Mouse (Mus musculus): ENCODE measurements around the gene Shisal2a.
"Not testable (repeated sequence)": the region's sequence is repeated elsewhere in the genome, so short reads cannot be mapped to it uniquely, and the experiment has no call there.

Gene Shisal2a

GRCm38 (mm10) chr4:108372166-108372565 lies 11.0 kb downstream of the Shisal2a start:
- no peak for DNase-seq (ENCODE audit: low read depth, low spot score)

DNA sequence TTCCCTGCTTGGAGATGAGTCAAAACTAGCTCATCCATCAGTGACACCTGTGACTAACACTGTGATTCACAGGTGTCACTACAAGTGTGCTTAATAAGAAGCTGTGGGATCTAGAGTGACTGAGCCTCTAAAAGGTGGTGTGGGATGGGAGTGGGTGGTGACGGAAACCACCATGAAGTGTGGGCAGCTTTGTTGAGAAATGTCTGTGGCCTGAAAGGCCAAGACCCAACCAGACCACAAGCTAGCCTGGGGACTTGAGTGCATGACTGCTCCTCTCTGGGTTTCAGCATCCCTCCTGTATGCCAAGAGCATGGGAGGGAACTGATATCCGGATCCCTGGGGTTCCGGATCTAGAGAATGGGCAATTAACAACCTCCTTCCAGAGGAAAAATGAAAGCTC lies 11.7 kb downstream of the Shisal2a start:
- no peak for DNase-seq (ENCODE audit: low read depth, low spot score)

DNA sequence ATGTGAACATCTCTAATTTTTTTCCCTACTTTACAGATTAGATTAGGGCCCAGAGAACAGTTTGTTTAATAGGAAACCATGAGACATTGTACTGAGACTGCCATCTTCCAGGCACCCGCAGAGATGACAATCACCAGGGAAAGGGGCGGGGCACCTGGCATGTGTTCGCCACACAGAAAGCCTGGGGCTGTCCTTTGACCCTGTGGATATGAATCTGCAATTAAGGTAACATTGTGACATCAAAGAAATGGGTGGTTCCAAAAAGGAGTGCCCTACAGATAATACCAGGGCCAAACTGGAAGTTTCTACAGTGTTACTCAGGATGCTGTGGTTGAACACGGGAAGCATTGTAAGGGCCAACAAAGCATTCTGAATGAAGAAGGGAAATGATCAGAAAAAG lies 12.7 kb downstream of the Shisal2a start:
- no peak for DNase-seq (ENCODE audit: low read depth, low spot score)

DNA sequence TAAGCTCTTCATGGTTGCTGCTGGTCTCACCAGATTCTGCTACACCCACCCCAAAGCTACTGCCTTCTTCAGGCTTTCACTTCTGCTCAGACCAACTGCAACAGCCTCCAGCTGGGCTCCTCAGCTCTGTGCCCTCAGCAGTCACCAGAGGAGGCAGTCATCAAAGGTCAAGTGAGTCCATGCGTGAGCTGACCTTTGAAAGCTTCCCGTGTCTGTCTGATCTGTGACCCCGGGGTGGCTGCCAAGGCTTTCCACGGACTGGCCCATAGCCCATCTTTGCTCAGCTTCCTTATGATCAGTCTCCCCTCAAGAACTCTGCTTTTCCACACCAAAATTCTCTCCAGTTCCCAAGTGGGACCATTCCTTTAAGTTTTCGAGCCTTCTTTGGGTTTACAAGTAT lies 13.9 kb downstream of the Shisal2a start:
- no peak for DNase-seq (ENCODE audit: low read depth, low spot score)

- DNase-seq (ENCODE audit: low read depth, low spot score): no peak
These were observed 19.1 kb downstream of the Shisal2a start for GRCm38 (mm10) chr4:108364111-108364476.

DNA sequence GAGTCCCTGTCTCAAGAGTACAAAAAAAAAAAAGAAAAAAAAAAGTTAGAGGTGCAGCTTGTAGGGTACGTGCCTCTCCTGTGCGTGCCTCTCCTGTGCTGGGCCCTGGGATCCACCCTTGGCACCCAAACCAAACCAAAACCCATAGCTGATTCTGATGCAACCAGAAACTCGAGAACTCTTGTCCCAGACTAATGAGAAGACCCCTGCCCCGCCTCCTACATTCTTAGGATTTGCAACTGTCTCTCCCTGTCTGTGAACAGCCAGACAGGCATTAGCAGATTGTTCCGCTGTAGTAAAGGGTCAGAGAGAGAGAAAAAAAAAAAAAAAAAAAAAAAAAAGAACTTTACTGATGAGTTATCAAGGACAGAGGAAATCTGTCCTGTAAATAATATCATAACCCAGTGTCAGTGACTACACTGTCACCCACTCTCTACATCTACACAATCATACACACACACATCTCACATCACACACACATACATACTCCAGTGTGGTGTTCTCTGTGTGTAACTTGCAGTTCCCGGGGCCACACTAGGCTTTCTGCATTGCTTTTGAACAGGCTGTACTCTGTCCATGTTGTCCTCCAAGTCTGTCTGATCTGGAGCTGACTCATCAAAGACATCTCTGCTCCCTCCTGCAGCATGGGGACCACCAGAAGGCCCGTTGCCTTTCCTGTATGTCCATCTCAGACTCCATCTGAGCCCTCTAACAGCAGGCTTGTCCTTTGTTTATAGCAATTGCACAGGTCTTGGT lies 19.6 kb downstream of the Shisal2a start:
- DNase-seq (ENCODE audit: low read depth, low spot score): no peak

GRCm38 (mm10) chr4:108362321-108363261 lies 20.6 kb downstream of the Shisal2a start:
- no peak for DNase-seq (ENCODE audit: low read depth, low spot score)

- DNase-seq (ENCODE audit: low read depth, low spot score): peak; percentile 38
These were observed 22.8 kb downstream of the Shisal2a start for GRCm38 (mm10) chr4:108360136-108361055.

- no peak for DNase-seq (ENCODE audit: low read depth, low spot score)
These were observed 24.7 kb downstream of the Shisal2a start for GRCm38 (mm10) chr4:108358498-108358897.

- no peak for DNase-seq (ENCODE audit: low read depth, low spot score)
These were observed 25.7 kb downstream of the Shisal2a start for GRCm38 (mm10) chr4:108357458-108357857.

GRCm38 (mm10) chr4:108353591-108353990 lies 29.6 kb downstream of the Shisal2a start:
- DNase-seq (ENCODE audit: low read depth, low spot score): not testable (repeated sequence)

- DNase-seq (ENCODE audit: low read depth, low spot score): no peak
These were observed 32.3 kb downstream of the Shisal2a start for GRCm38 (mm10) chr4:108350819-108351218.

GRCm38 (mm10) chr4:108349836-108350547 lies 33.2 kb downstream of the Shisal2a start:
- no peak for DNase-seq (ENCODE audit: low read depth, low spot score)

DNA sequence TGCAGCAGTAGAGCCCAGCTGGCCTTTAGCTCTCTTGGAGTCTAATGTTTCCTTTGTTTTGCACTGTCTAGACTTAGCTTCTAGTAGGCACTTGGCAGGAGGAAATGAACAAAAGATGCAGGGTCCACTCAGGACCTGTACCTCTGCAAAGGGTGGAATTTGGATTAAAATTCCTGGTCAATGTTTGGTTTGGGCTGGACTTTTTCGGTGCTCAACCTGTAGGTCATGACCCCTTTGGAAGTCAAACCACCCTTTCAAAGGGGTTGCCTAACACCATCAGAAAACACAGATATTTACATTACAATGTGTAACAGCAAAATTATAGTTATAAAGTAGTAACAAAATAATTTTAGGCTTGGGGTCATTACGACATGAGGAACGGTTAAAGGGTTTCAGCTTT lies 34.1 kb downstream of the Shisal2a start:
- no peak for DNase-seq (ENCODE audit: low read depth, low spot score)

DNA sequence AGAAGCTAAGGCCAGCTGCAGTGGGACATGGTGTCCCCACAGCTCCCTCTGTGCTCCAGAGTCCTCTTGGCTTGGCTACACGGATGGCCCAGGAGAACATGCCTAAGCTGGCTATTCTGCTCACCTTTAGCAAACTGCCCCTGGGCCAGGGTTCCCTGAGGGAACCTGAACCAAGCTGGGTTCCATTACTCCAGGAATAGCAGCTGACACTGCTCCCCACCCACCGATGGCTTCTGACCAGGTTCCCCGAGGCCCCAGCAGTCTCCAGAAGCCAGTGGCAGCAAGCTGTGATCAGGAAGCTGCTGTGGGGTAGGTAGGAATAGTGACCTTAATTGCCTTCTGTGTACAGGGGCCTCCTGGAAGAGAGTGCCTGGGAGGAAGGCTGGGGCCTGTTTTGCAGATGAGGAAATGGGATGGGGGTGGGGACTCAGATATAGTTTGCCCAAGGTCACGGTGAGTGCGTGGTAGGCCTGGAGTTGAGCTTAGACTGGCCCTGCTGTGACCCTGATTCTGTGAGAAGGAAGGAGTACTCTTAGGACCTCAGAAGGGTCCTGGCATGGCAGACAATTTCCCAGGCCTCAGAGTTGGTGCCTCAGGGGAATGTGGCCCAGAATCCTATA lies 34.8 kb downstream of the Shisal2a start:
- no peak for DNase-seq (ENCODE audit: low read depth, low spot score)

DNA sequence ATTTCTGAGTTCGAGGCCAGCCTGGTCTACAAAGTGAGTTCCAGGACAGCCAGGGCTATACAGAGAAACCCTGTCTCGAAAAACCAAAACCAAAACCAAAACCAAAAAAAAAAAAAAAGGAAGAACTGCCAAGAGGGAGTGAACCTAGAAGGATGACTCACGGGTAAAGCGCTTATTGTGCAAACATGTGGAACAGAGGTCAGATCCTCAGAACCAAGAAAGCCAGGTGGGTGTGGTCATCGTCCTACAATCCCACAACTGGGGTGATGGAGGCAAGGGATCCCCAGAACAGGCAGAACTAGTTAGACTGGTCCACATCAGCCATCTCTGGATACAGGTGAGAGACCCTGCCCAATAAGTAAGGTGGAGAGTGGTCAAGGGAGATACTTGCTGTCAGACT lies 36.0 kb downstream of the Shisal2a start:
- no peak for DNase-seq (ENCODE audit: low read depth, low spot score)

GRCm38 (mm10) chr4:108345826-108346225 lies 37.3 kb downstream of the Shisal2a start:
- DNase-seq (ENCODE audit: low read depth, low spot score): no peak

GRCm38 (mm10) chr4:108344631-108345083 lies 38.5 kb downstream of the Shisal2a start:
- DNase-seq (ENCODE audit: low read depth, low spot score): no peak

GRCm38 (mm10) chr4:108339277-108339690 lies 43.9 kb downstream of the Shisal2a start:
- peak; percentile 66 for DNase-seq (ENCODE audit: low read depth, low spot score)

DNA sequence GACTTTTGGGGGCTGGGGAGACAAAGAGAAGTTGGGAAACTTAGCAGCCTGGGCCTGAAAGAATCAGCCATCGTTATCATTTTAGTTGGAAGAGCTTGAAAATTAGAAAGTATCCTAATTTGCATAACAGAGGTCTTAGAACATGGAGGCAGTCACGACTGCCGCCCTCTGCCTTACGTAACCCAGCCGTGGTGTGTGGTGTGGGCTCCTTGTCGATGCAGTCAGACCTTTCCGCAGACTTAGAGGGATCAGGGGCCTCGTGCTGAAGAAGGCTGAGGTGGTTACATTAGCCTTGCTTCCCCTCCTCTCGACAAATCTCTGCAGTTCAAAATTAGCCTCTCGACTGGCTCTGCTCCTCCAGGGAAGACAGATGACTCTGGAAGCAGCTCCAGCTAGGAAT lies 44.3 kb downstream of the Shisal2a start:
- DNase-seq (ENCODE audit: low read depth, low spot score): no peak

All from retina, postnatal 7 days (tissue).